Mouse (Mus musculus) myocyte (in vitro differentiated cells): Measurements from ENCODE around the gene Mterf4. TPM values are rescaled to one million over a fixed set of nuclear protein-coding genes. Genes with fewer than 3 reads are reported as not detected.

Experiments used
- H3K27me3 ChIP-seq: one replicate; pipeline ENCODE4 v1.6.1; 2011; ENCODE audit not compliant: control insufficient read depth, insufficient read depth, insufficient read length
- H3K36me3 ChIP-seq: one replicate; pipeline ENCODE4 v1.6.1; 2011; ENCODE audit not compliant: control insufficient read depth, insufficient read depth
- H3K4me2 ChIP-seq: one replicate; pipeline ENCODE4 v1.6.1; 2011; ENCODE audit warnings: low read depth, control low read depth
- H3K4me3 ChIP-seq: one replicate; pipeline ENCODE4 v1.5.1; 2011; ENCODE audit warnings: mild to moderate bottlenecking, control low read depth, moderate library complexity
- H3K79me2 ChIP-seq: one replicate; pipeline ENCODE4 v1.6.1; 2011; ENCODE audit not compliant: control insufficient read depth, insufficient read depth
- H3ac ChIP-seq: one replicate; pipeline ENCODE4 v1.6.1; 2011; ENCODE audit not compliant: control insufficient read depth, insufficient read length
- CEBPB ChIP-seq: IDR thresholded peaks from 2 replicates; pipeline ENCODE4 v1.6.1; 2011; ENCODE audit warnings: mild to moderate bottlenecking, moderate library complexity; ENCODE audit not compliant: poor library complexity, insufficient read depth, severe bottlenecking
- E2F4 ChIP-seq: IDR thresholded peaks from one replicate; pipeline ENCODE4 v1.6.1; 2011; ENCODE audit warnings: mild to moderate bottlenecking, control low read depth, moderate library complexity; ENCODE audit not compliant: insufficient read depth
- MAX ChIP-seq: IDR thresholded peaks from one replicate; pipeline ENCODE4 v1.6.1; 2011; ENCODE audit warnings: low read depth, mild to moderate bottlenecking, control low read depth
- MYOD1 ChIP-seq, 3 experiments: IDR thresholded peaks; one replicate each; pipeline ENCODE4 v1.6.1; 2011; ENCODE audit warnings: control low read depth in 2 of 3, low read depth in 2 of 3, mild to moderate bottlenecking in 2 of 3, moderate library complexity in 1 of 3; ENCODE audit not compliant: insufficient read length in 2 of 3, control insufficient read depth in 1 of 3
- MYOG ChIP-seq, 3 experiments: IDR thresholded peaks; one replicate each; pipeline ENCODE4 v1.6.1; 2011; ENCODE audit warnings: control low read depth in 2 of 3, low read depth in 2 of 3, mild to moderate bottlenecking in 2 of 3; ENCODE audit not compliant: insufficient read length in 2 of 3, control insufficient read depth in 1 of 3, insufficient read depth in 1 of 3
- POLR2A ChIP-seq: IDR thresholded peaks from one replicate; pipeline ENCODE4 v1.6.1; 2011; ENCODE audit warnings: low read depth, mild to moderate bottlenecking, control low read depth, moderate library complexity; ENCODE audit not compliant: insufficient read length
- POLR2AphosphoS2 ChIP-seq: IDR thresholded peaks from one replicate; pipeline ENCODE4 v1.6.1; 2011; ENCODE audit warnings: low read depth, control low read depth; ENCODE audit not compliant: insufficient read length
- REST ChIP-seq: IDR thresholded peaks from one replicate; pipeline ENCODE4 v1.6.1; 2011; ENCODE audit warnings: mild to moderate bottlenecking, control low read depth, moderate library complexity; ENCODE audit not compliant: insufficient read depth, insufficient read length
- SRF ChIP-seq: IDR thresholded peaks from one replicate; pipeline ENCODE4 v1.6.1; 2011; ENCODE audit warnings: low read depth; ENCODE audit not compliant: control insufficient read depth, insufficient read length
- TCF12 ChIP-seq: IDR thresholded peaks from one replicate; pipeline ENCODE4 v1.6.1; 2011; ENCODE audit warnings: mild to moderate bottlenecking, control low read depth; ENCODE audit not compliant: poor library complexity, insufficient read depth, severe bottlenecking
- TCF3 ChIP-seq: IDR thresholded peaks from one replicate; pipeline ENCODE4 v1.6.1; 2011; ENCODE audit warnings: low read depth, control low read depth; ENCODE audit not compliant: insufficient read length
- USF1 ChIP-seq: IDR thresholded peaks from one replicate; pipeline ENCODE4 v1.6.1; 2011; ENCODE audit warnings: low read depth, mild to moderate bottlenecking, control low read depth, moderate library complexity
- polyA plus RNA-seq: library from polyadenylated mRNA; unstranded; fragments of >200 nt; fragmentation: generic; extraction: Trizol; gene quantifications from one replicate; pipeline ENCODE4 v1.2.1, GENCODE M21; 2012; ENCODE audit warnings: missing spikeins

The Mterf4 gene
- polyA plus RNA-seq, result 16.5 TPM

- H3ac ChIP-seq, result peak within 1 kb of the TSS; percentile 81
- H3K27me3 ChIP-seq, result no peaks in the 10 kb centered on the region
- peaks cover 9% of the 10 kb centered on the region for H3K36me3 ChIP-seq
- TF ChIP-seq TCF3 (no peak), MYOG (IDR thresholded peaks at IDR 0.05; ENCODE audit: control insufficient read depth in 1 of 3, insufficient read depth in 1 of 3, insufficient read length in 2 of 3, low read depth in 2 of 3) (peak; percentile 26 to 91 (median 66)), USF1 (no peak), CEBPB (no peak), REST (no peak), SRF (no peak), POLR2AphosphoS2 (peak; percentile 89), MAX (no peak), E2F4 (no peak), TCF12 (no peak), MYOD1 (IDR thresholded peaks at IDR 0.05; ENCODE audit: control insufficient read depth in 1 of 3, insufficient read length in 2 of 3, low read depth in 2 of 3) (peak in 2 of 3 experiments; percentile 56 to 69), POLR2A (peak; percentile 79)
- peak within 1 kb of the TSS; percentile 89 for H3K4me2 ChIP-seq
- no peaks in the 10 kb centered on the region for H3K79me2 ChIP-seq
- peak within 1 kb of the TSS; percentile 78 for H3K4me3 ChIP-seq
These were observed at the start of gene Mterf4 for GRCm38 (mm10) chr1:93305581-93306337. TSS of gene Mterf4 (minus strand) at chr1:93305915.

GRCm38 (mm10) chr1:93352724-93353123 lies 47.0 kb upstream of the Mterf4 start:
- peaks cover 24% of the 10 kb centered on the region for H3K36me3 ChIP-seq
- no peak overlapping the region for H3K4me3 ChIP-seq
- no peak overlapping the region for H3ac ChIP-seq
- no peaks in the 10 kb centered on the region for H3K27me3 ChIP-seq
- no peak overlapping the region for H3K4me2 ChIP-seq
- H3K79me2 ChIP-seq, result no peaks in the 10 kb centered on the region
- no peak for TF ChIP-seq TCF3
- no peak for TF ChIP-seq POLR2AphosphoS2
- TF ChIP-seq MAX, result no peak
- no peak for TF ChIP-seq TCF12
- TF ChIP-seq POLR2A, result no peak
- no peak for TF ChIP-seq CEBPB
- no peak for TF ChIP-seq SRF
- TF ChIP-seq MYOG (IDR thresholded peaks at IDR 0.05; ENCODE audit: control insufficient read depth in 1 of 3, insufficient read depth in 1 of 3, insufficient read length in 2 of 3, low read depth in 2 of 3), result no peak

- no peak overlapping the region for H3K4me2 ChIP-seq
- H3K27me3 ChIP-seq, result no peaks in the 10 kb centered on the region
- peaks cover 20% of the 10 kb centered on the region for H3K36me3 ChIP-seq
- H3K79me2 ChIP-seq, result peaks cover 14% of the 10 kb centered on the region
- no peak overlapping the region for H3K4me3 ChIP-seq
- TF ChIP-seq MAX (no peak), CEBPB (no peak), TCF3 (no peak), POLR2A (no peak), POLR2AphosphoS2 (no peak), MYOD1 (IDR thresholded peaks at IDR 0.05; ENCODE audit: control insufficient read depth in 1 of 3, insufficient read length in 2 of 3, low read depth in 2 of 3) (no peak), TCF12 (no peak), E2F4 (no peak), SRF (no peak), USF1 (no peak), MYOG (IDR thresholded peaks at IDR 0.05; ENCODE audit: control insufficient read depth in 1 of 3, insufficient read depth in 1 of 3, insufficient read length in 2 of 3, low read depth in 2 of 3) (no peak), REST (no peak)
- H3ac ChIP-seq, result no peak overlapping the region
These were observed 44.0 kb upstream of the Mterf4 start for GRCm38 (mm10) chr1:93349701-93350100.

DNA sequence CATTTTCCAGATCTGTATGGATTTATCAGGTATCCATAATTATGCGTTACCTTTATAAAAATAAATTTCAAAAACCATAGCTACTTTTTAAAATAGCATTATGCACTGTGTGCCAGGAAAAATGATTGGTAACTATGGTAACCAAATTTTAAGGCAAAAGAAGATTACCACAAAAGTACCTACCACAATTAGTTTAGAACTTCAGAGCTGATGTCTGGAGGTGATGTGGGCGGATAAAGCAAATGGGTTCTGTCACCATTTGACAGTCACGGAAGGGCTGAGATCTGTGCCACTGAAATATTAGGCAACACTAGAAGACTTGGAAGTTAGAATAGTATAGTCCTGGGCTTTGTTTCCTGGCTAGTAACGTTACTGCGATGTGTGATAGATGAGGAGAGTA lies 41.5 kb upstream of the Mterf4 start:
- peaks cover 8% of the 10 kb centered on the region for H3K36me3 ChIP-seq

More for the DNA sequence above, 41.5 kb upstream of the Mterf4 start:
- Histone ChIP-seq H3K79me2 (peaks cover 23% of the 10 kb centered on the region), H3ac (no peak overlapping the region), H3K4me3 (no peak overlapping the region), H3K4me2 (no peak overlapping the region), H3K27me3 (no peaks in the 10 kb centered on the region)
- no peak for TF ChIP-seq TCF3
- no peak for TF ChIP-seq CEBPB
- TF ChIP-seq POLR2AphosphoS2, result no peak
- no peak for TF ChIP-seq MYOG (IDR thresholded peaks at IDR 0.05; ENCODE audit: control insufficient read depth in 1 of 3, insufficient read depth in 1 of 3, insufficient read length in 2 of 3, low read depth in 2 of 3)
- no peak for TF ChIP-seq MYOD1 (IDR thresholded peaks at IDR 0.05; ENCODE audit: control insufficient read depth in 1 of 3, insufficient read length in 2 of 3, low read depth in 2 of 3)
- TF ChIP-seq TCF12, result no peak
- TF ChIP-seq SRF, result no peak
- no peak for TF ChIP-seq E2F4
- TF ChIP-seq POLR2A, result no peak
- TF ChIP-seq REST, result no peak
- TF ChIP-seq USF1, result no peak
- no peak for TF ChIP-seq MAX
